8 mouse cellular contexts compared by ENCODE assay signal in the genomic region with DNA sequence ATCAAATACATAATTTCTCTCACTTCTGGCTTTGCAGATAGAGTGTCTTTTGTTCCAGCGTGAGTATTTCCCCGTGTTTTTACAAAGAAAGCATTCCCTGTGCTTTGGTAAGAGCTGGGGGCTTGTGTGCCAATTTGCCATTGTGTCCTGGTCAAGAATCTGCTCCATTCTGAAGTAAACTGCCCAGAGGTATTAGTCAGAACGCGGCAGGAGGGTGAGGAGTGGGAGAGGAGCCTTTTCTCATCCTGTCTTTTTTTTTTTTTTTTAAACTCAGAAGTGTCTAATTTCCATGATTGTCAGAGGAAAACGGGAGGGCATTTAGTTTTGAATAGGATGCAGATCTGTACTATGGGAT.
A peak's percentile ranks its signal among the peaks of the same experiment; 100 is the strongest.
DNase-seq lines count a peak whose midpoint lies in the region; ATAC-seq and TF ChIP-seq lines count a peak whose summit lies in the region.

No protein-coding gene starts in this region.

- WGBS in kidney, postnatal 0 days, result 2% methylated on average over 5 of the region's 5 CpGs
- WGBS in embryonic facial prominence, embryonic 10.5 days, result 0% methylated on average over 5 of the region's 5 CpGs
- 0% methylated on average over 5 of the region's 5 CpGs for WGBS in forebrain, embryonic 14.5 days
- 0% methylated on average over 5 of the region's 5 CpGs for WGBS in midbrain, embryonic 10.5 days

- no peaks in the 10 kb centered on the region for H3K36me3 ChIP-seq in kidney, postnatal 0 days (ENCODE audit: insufficient read depth, low read length)
- H3K36me3 ChIP-seq in embryonic facial prominence, embryonic 10.5 days (replicated peaks), result no peaks in the 10 kb centered on the region
- H3K36me3 ChIP-seq in forebrain, embryonic 14.5 days (ENCODE audit: control insufficient read depth, insufficient read depth, low read length), result no peaks in the 10 kb centered on the region
- no peaks in the 10 kb centered on the region for H3K36me3 ChIP-seq in midbrain, embryonic 10.5 days

- no peak for TF ChIP-seq CTCF in kidney, postnatal 0 days (IDR thresholded peaks at IDR 0.05; ENCODE audit: low read depth)

- H3K4me2 ChIP-seq in kidney, postnatal 0 days (ENCODE audit: low read length), result peak overlapping the region; percentile 57
- H3K4me2 ChIP-seq in forebrain, embryonic 14.5 days (ENCODE audit: low read length), result peak overlapping the region; percentile 66

- ATAC-seq in kidney, postnatal 0 days (replicated peaks; ENCODE audit: low FRiP score, low read depth), result no peak
- peak; percentile 6; the same call in 1 of the 2 replicates for ATAC-seq in forebrain, embryonic 14.5 days

- H3K27me3 ChIP-seq in kidney, postnatal 0 days (ENCODE audit: insufficient read depth, low read length), result no peaks in the 10 kb centered on the region
- peaks cover 31% of the 10 kb centered on the region for H3K27me3 ChIP-seq in embryonic facial prominence, embryonic 10.5 days (replicated peaks; ENCODE audit: low read depth, poor library complexity, severe bottlenecking)
- no peaks in the 10 kb centered on the region for H3K27me3 ChIP-seq in forebrain, embryonic 14.5 days (replicated peaks; ENCODE audit: control insufficient read depth, insufficient read depth, low read length)
- H3K27me3 ChIP-seq in midbrain, embryonic 10.5 days (ENCODE audit: low read depth, poor library complexity, severe bottlenecking), result peaks cover 13% of the 10 kb centered on the region

- H3K4me3 ChIP-seq in kidney, postnatal 0 days (replicated peaks; ENCODE audit: low read depth, low read length), result peak overlapping the region; percentile 18; the same call in 1 of the 2 replicates
- peak overlapping the region; percentile 60 for H3K4me3 ChIP-seq in embryonic facial prominence, embryonic 10.5 days
- peak overlapping the region; percentile 56 for H3K4me3 ChIP-seq in forebrain, embryonic 14.5 days (ENCODE audit: low read depth, low read length)
- H3K4me3 ChIP-seq in midbrain, embryonic 10.5 days, result peak overlapping the region; percentile 53

- no peaks in the 10 kb centered on the region for H3K9me3 ChIP-seq in kidney, postnatal 0 days (replicated peaks; ENCODE audit: low read length)
- H3K9me3 ChIP-seq in embryonic facial prominence, embryonic 10.5 days, result no peaks in the 10 kb centered on the region
- no peaks in the 10 kb centered on the region for H3K9me3 ChIP-seq in forebrain, embryonic 14.5 days (replicated peaks; ENCODE audit: control insufficient read depth, low read length)
- no peaks in the 10 kb centered on the region for H3K9me3 ChIP-seq in midbrain, embryonic 10.5 days (replicated peaks)

- DNase-seq in kidney, postnatal 0 days (ENCODE audit: low spot score), result no peak
- DNase-seq in kidney, adult 11 months, result no peak
- peak; percentile 23 for DNase-seq in embryonic facial prominence, embryonic 10.5 days (ENCODE audit: low spot score)
- DNase-seq in forebrain, embryonic 14.5 days (ENCODE audit: low spot score), result peak; percentile 30
- DNase-seq in midbrain, embryonic 10.5 days (ENCODE audit: low spot score), result no peak
- DNase-seq in adrenal gland, postnatal 14 days, result no peak
- no peak for DNase-seq in ovary, postnatal 10 days (ENCODE audit: low spot score)
- DNase-seq in kidney, postnatal 14 days, result no peak

- peaks cover 8% of the 10 kb centered on the region; the same call in 1 of the 2 replicates for H3K4me1 ChIP-seq in kidney, postnatal 0 days (replicated peaks; ENCODE audit: insufficient read depth, low read length)
- peaks cover 28% of the 10 kb centered on the region for H3K4me1 ChIP-seq in embryonic facial prominence, embryonic 10.5 days
- H3K4me1 ChIP-seq in forebrain, embryonic 14.5 days (ENCODE audit: control insufficient read depth, insufficient read depth, low read length), result peaks cover 13% of the 10 kb centered on the region
- H3K4me1 ChIP-seq in midbrain, embryonic 10.5 days, result peaks cover 27% of the 10 kb centered on the region

- H3K27ac ChIP-seq in kidney, postnatal 0 days, result no peak overlapping the region
- H3K27ac ChIP-seq in embryonic facial prominence, embryonic 10.5 days (replicated peaks), result no peak overlapping the region
- H3K27ac ChIP-seq in forebrain, embryonic 14.5 days (ENCODE audit: low read depth, low read length), result peak overlapping the region; percentile 84
- H3K27ac ChIP-seq in midbrain, embryonic 10.5 days (replicated peaks), result peak overlapping the region; percentile 76

- no peak overlapping the region for H3K9ac ChIP-seq in kidney, postnatal 0 days (ENCODE audit: low read depth, low read length)
- peak overlapping the region; percentile 80 for H3K9ac ChIP-seq in forebrain, embryonic 14.5 days (ENCODE audit: low read length)

Comparison
In these comparisons a context has a peak if more than half of its experiments do, and no peak if none do; other contexts are left out.
1. DNase-seq: peak in embryonic facial prominence, embryonic 10.5 days (single experiment) and forebrain, embryonic 14.5 days (single experiment); none in kidney, postnatal 0 days (single experiment), kidney, adult 11 months (single experiment), midbrain, embryonic 10.5 days (single experiment), adrenal gland, postnatal 14 days (single experiment), ovary, postnatal 10 days (single experiment) and kidney, postnatal 14 days (single experiment).
2. H3K27ac ChIP-seq: peak in forebrain, embryonic 14.5 days (single experiment) and midbrain, embryonic 10.5 days (single experiment); none in kidney, postnatal 0 days (single experiment) and embryonic facial prominence, embryonic 10.5 days (single experiment).
3. Peak in every context shown above with its lines, with median percentiles within 50 percentile points of each other: H3K4me3 ChIP-seq.